Mouse (Mus musculus) E14TG2a.4 (cell line): ENCODE data around the gene Igf1r.

ENCODE experiments used
- H3K27me3 ChIP-seq: 2 replicates; pipeline ENCODE4 v1.6.1; 2014; ENCODE audit warnings: low read length, control low read depth; ENCODE audit not compliant: insufficient read depth
- H3K36me3 ChIP-seq: 2 replicates; pipeline ENCODE4 v1.6.1; 2014; ENCODE audit warnings: low read length, control low read depth; ENCODE audit not compliant: insufficient read depth
- H3K4me1 ChIP-seq: replicated peaks from 2 replicates; pipeline ENCODE4 v1.6.1; 2014; ENCODE audit warnings: low read depth, low read length, control low read depth
- H3K4me3 ChIP-seq: replicated peaks from 2 replicates; pipeline ENCODE4 v1.5.1; 2014; ENCODE audit warnings: mild to moderate bottlenecking, low read length
- H3K9me3 ChIP-seq: 2 replicates; pipeline ENCODE4 v1.6.1; 2014; ENCODE audit warnings: low read length, control low read depth
- CTCF ChIP-seq: conservative IDR thresholded peaks from 2 replicates; pipeline ENCODE4 v1.5.1; 2014; ENCODE audit warnings: low read length
- NANOG ChIP-seq: IDR thresholded peaks from 2 replicates; pipeline ENCODE4 v1.6.1; 2014; ENCODE audit warnings: borderline replicate concordance, low read length, mixed read lengths
- POU5F1 ChIP-seq: IDR thresholded peaks from 2 replicates; pipeline ENCODE4 v1.6.1; 2014; ENCODE audit warnings: low read length, borderline replicate concordance

Gene Igf1r

DNA sequence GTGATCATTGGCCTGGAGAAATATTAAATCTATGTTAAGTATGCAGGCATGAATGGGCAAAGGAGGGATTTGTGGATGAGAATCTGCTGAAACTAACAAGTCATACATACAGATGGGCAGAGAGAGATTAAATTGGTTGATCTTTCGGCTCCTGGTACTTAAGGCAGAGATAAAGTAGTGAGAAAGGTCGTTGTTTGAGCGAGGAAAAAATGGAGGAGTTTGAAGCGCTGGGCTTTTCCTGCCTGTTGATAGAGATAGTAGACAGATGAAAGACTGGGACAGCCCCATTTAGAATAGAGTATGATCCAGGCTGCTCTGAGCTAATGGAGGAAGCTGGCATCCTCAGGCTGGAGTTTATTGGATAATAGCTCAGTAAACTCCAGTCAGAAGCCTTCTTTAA, 65.4 kb downstream of the Igf1r start:
- no peak overlapping the region for H3K4me3 ChIP-seq
- H3K27me3 ChIP-seq: no peaks in the 10 kb centered on the region
- TF ChIP-seq POU5F1 (no peak), NANOG (no peak), CTCF (no peak)
- peaks cover 25% of the 10 kb centered on the region for H3K4me1 ChIP-seq
- H3K36me3 ChIP-seq: no peaks in the 10 kb centered on the region; the same call in 1 of the 2 replicates
- peaks cover 7% of the 10 kb centered on the region for H3K9me3 ChIP-seq

DNA sequence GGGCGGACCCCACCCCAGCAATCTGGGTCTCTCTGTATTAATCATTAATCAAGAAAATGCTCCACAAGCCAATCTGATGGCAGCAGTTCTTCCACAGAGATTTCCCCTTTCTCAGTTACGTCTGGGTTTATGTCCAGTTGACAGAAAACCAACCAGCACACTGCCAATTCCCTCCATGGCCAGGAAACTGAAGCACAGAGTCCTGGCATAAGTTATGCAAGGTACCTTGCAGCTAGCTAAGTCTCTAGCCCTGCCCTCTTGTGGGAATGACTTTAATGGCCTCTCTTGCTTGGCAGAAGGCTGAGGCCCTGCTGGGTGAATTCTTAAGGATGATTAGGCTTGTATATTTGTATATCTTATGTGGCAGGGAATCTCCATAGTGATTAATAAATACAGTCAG, 67.9 kb downstream of the Igf1r start:
- Histone ChIP-seq H3K4me1 (peaks cover 6% of the 10 kb centered on the region), H3K4me3 (no peak overlapping the region), H3K9me3 (peaks cover 7% of the 10 kb centered on the region), H3K27me3 (no peaks in the 10 kb centered on the region), H3K36me3 (no peaks in the 10 kb centered on the region)
- TF ChIP-seq POU5F1 (no peak), NANOG (no peak), CTCF (no peak)

DNA sequence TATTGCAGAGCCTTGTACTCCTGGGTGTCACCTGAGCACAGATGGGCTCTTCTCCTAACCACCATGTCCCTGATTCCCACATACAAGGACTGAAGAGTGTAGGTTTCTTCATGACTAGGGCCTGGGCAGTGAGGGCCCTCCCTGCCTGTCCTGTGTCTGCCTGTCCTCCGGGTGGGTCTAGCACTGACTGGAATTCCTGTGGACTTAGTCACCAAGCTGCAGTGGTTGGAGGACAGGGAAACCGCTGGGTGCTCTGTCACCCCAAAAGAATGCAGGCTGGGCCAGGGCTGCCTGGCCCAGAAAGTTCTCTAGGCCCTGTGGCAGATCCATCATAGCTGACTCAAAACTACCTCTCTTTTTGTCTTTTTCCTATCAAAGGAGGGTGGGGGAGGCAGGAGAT, 69.1 kb downstream of the Igf1r start:
- H3K27me3 ChIP-seq: no peaks in the 10 kb centered on the region
- no peak for TF ChIP-seq NANOG
- TF ChIP-seq CTCF: no peak
- TF ChIP-seq POU5F1: no peak

DNA sequence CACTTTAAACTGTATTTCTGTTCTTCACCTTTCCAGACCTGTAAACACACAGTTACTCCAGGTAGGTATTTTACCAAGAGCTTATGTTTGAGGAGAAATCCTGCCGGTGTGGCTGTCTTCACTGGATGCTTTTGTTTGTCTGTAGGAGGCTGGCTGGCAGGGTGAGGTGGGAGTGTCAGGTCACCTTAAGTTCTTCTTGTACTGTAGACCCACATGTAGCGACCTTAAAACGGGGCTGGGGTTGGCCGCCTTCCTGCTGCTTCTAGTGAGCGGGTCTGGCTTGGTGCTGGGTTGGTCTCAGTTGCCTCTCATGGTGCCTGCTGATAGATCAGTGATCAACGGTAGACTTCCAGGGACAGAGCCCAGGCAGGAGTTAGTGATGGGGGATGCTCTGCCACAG, 69.6 kb downstream of the Igf1r start:
- no peaks in the 10 kb centered on the region for H3K27me3 ChIP-seq
- no peak for TF ChIP-seq CTCF
- no peak for TF ChIP-seq POU5F1
- no peak for TF ChIP-seq NANOG
- no peak overlapping the region for H3K4me3 ChIP-seq
- H3K9me3 ChIP-seq: no peaks in the 10 kb centered on the region
- H3K4me1 ChIP-seq: peaks cover 6% of the 10 kb centered on the region
- H3K36me3 ChIP-seq: no peaks in the 10 kb centered on the region

More for the DNA sequence above, 69.1 kb downstream of the Igf1r start:
- Histone ChIP-seq H3K4me1 (peaks cover 6% of the 10 kb centered on the region), H3K9me3 (no peaks in the 10 kb centered on the region), H3K36me3 (no peaks in the 10 kb centered on the region), H3K4me3 (no peak overlapping the region)

DNA sequence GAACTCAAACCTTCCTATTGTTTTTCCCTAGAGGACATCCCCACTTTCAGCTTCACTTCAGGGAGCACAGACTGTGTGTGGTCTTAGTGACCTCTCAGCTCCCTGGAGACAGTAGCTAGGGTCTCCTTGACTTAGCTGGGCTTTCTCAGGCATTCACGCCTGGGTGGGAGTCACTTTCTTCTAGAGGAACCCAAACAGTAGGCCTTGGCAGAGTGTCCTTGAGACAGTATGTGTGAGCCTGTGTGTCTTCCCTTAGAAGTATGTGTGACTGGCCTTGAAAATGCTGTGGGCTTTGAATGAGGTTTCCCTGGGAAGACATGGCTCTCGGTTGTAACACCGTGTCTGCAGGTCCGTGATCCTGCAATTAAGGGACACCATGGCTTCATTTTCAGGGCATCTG, 71.3 kb downstream of the Igf1r start:
- H3K36me3 ChIP-seq: no peaks in the 10 kb centered on the region
- H3K4me3 ChIP-seq: no peak overlapping the region
- H3K9me3 ChIP-seq: no peaks in the 10 kb centered on the region
- H3K27me3 ChIP-seq: no peaks in the 10 kb centered on the region
- H3K4me1 ChIP-seq: peaks cover 6% of the 10 kb centered on the region
- no peak for TF ChIP-seq POU5F1
- TF ChIP-seq CTCF: no peak
- no peak for TF ChIP-seq NANOG

DNA sequence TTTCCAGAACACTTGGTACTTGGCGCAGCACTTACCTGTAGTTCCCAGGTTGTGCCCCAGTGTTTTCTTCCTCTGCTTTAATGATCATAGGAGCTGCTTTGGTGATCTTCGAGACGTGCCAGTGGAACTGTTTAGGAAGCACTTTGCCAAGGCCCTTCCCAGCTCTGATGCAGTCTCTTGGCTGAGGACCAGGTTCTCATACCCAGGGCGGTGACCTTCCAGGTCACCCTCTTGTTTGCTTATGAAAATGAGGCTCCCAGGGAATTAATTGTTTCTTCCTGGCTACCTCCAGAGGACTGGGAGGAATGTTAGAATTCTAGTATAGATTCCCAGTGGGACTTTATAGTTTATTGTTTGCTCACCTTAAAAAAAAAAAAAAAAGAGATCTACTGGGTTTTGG, 72.0 kb downstream of the Igf1r start:
- no peaks in the 10 kb centered on the region for H3K9me3 ChIP-seq
- H3K4me1 ChIP-seq: peaks cover 6% of the 10 kb centered on the region
- H3K4me3 ChIP-seq: no peak overlapping the region
- H3K36me3 ChIP-seq: no peaks in the 10 kb centered on the region
- H3K27me3 ChIP-seq: no peaks in the 10 kb centered on the region
- TF ChIP-seq POU5F1 (no peak), CTCF (no peak), NANOG (no peak)

DNA sequence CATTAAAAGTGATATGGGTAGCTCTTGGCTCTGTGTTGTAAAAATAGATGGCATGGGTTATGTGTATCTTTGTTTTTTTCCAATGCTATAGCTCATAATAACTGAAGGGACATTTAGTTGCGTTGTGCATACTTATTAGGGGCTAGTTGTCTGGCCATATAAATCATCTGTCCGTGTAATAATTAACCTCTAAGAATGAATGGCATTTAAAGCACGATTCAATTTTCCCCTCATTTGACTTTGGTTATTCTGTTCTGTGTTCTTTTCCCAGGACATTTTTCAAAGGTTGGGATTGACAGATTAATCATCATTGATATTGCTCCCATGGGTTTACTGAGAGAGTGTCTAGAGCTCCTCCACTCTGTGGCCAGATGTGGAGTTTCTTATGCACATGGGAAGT, 72.8 kb downstream of the Igf1r start:
- H3K9me3 ChIP-seq: no peaks in the 10 kb centered on the region
- H3K4me3 ChIP-seq: no peak overlapping the region
- H3K4me1 ChIP-seq: peaks cover 6% of the 10 kb centered on the region
- TF ChIP-seq POU5F1 (no peak), CTCF (no peak), NANOG (no peak)
- no peaks in the 10 kb centered on the region for H3K27me3 ChIP-seq
- no peaks in the 10 kb centered on the region for H3K36me3 ChIP-seq

DNA sequence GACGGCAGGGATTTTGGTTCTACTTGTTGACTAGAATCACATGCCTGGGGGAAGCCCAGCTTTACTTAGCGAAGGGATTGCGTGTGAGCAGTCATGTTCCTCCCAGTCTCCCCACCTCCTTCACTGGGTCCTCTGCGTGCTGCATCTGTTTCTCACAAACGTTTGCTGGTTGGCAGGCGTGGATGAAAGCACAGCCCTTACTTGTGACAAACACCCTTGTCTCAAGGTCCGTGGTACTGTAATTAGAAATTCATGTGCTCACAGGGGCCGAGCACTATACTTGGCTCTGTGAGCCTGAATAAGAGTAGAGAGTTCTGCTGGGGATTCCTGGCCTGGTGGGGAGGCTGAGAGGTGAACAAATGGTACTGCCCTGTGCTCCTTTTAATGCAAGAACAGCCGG, 73.4 kb downstream of the Igf1r start:
- Histone ChIP-seq H3K27me3 (no peaks in the 10 kb centered on the region), H3K4me1 (peaks cover 6% of the 10 kb centered on the region), H3K4me3 (no peak overlapping the region), H3K36me3 (no peaks in the 10 kb centered on the region), H3K9me3 (no peaks in the 10 kb centered on the region)
- no peak for TF ChIP-seq NANOG
- no peak for TF ChIP-seq CTCF
- no peak for TF ChIP-seq POU5F1

DNA sequence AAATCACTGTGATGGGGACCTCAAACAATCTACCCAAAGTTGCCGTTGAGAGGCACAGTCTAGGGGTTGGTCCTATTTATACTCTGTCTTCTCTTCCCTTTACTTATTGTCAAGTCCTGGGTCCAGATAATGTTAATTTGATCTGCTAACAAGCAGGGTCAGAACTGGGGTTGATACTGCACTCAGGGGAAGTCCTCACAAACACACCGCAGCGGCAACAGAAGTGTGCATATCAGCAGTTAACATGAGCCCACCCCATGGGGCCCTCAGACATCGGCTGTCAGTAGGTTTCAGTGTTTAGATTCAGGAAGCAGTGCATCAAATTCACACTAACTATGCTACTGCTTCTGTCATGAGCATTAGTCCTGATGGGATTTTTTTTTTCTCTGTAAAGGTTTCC, 75.5 kb downstream of the Igf1r start:
- Histone ChIP-seq H3K9me3 (no peaks in the 10 kb centered on the region), H3K4me1 (peaks cover 6% of the 10 kb centered on the region), H3K27me3 (no peaks in the 10 kb centered on the region), H3K4me3 (no peak overlapping the region), H3K36me3 (no peaks in the 10 kb centered on the region; the same call in none of the 2 replicates)
- TF ChIP-seq CTCF: no peak
- no peak for TF ChIP-seq POU5F1
- no peak for TF ChIP-seq NANOG

DNA sequence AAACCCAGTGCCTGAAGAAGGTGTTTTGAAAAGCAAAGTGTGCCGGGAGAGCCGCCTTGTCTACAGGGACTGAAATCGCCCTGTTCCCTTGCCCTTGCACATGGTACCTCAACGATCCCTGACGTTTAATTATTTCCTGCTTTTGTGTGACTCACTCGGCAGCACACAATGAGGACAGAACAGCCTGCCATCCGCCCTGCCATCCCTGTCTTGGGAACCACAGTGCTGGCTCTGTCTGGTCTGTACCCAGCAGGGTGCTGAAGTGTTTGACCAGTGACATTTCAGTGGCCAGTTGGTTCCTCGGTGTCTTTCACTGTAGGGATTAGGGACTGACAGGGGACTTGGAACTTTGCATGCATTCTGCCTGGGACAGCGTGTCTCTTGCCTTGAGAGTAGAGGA, 78.2 kb downstream of the Igf1r start:
- Histone ChIP-seq H3K4me1 (no peaks in the 10 kb centered on the region), H3K4me3 (no peak overlapping the region), H3K36me3 (no peaks in the 10 kb centered on the region; the same call in none of the 2 replicates), H3K9me3 (no peaks in the 10 kb centered on the region), H3K27me3 (no peaks in the 10 kb centered on the region)
- TF ChIP-seq POU5F1: no peak
- no peak for TF ChIP-seq NANOG
- TF ChIP-seq CTCF: no peak
